Mouse (Mus musculus) cerebellum, adult 2 months (tissue): ENCODE data around the gene Vwa7.

ENCODE experiments used
- CTCF ChIP-seq: fragments of 200-500 bp; IDR thresholded peaks from 2 replicates; pipeline ENCODE4 v1.5.1; 2011; ENCODE audit warnings: low read depth, mild to moderate bottlenecking, control low read depth, low read length, moderate library complexity, borderline replicate concordance; ENCODE audit not compliant: insufficient read depth
- POLR2A ChIP-seq: fragments of 200-500 bp; IDR thresholded peaks from 2 replicates; pipeline ENCODE4 v1.6.1; 2011; ENCODE audit warnings: low read length, control low read depth, borderline replicate concordance; ENCODE audit not compliant: insufficient read depth

DNA sequence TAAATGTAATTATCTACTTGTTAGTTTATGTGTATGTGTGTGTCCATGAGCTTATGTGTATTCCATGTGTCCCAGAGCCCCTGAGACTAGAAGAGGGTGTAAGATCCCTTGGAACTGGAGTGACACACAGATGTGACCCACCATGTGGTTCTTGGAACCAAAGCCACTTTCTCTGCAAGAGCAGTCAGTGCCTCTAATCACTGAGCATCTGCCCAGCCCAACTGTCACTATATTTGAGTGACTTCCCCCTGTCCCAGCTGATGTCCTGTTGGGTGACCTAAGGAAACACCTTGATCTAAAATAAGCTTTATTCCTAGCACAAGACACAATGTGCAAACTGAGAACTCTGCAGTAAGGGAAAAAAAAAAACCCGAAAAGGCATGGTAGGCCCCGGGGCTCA is 11.9 kb downstream of the Vwa7 start:
- TF ChIP-seq CTCF (no peak), POLR2A (no peak)
